Mouse (Mus musculus) thymus, adult 2 months (tissue): ENCODE data around the gene Klf4. TPM values are rescaled to one million over a fixed set of nuclear protein-coding genes. Genes with fewer than 3 reads are reported as not detected.

Experiments used
- DNase-seq: peaks from one replicate; pipeline ENCODE4 v3.0.0; 2021
- H3K27ac ChIP-seq: fragments of 200-500 bp; 2 replicates; pipeline ENCODE4 v1.5.1; 2012; ENCODE audit warnings: low read length, control low read depth; ENCODE audit not compliant: control insufficient read depth, insufficient read depth
- H3K27me3 ChIP-seq: fragments of 200-500 bp; 2 replicates; pipeline ENCODE4 v1.6.1; 2012; ENCODE audit warnings: mild to moderate bottlenecking, low read length, moderate library complexity, mixed read lengths; ENCODE audit not compliant: control insufficient read depth, insufficient read depth
- H3K36me3 ChIP-seq: fragments of 200-500 bp; 2 replicates; pipeline ENCODE4 v1.6.1; 2012; ENCODE audit warnings: mild to moderate bottlenecking, low read length, moderate library complexity; ENCODE audit not compliant: control insufficient read depth, insufficient read depth
- H3K4me1 ChIP-seq: fragments of 200-500 bp; replicated peaks from 2 replicates; pipeline ENCODE4 v1.6.1; 2012; ENCODE audit warnings: low read length; ENCODE audit not compliant: control insufficient read depth, insufficient read depth
- H3K4me3 ChIP-seq: fragments of 200-500 bp; 2 replicates; pipeline ENCODE4 v1.5.1; 2012; ENCODE audit warnings: mild to moderate bottlenecking, low read length, control low read depth, moderate library complexity; ENCODE audit not compliant: control insufficient read depth, insufficient read depth
- CTCF ChIP-seq: fragments of 200-500 bp; IDR thresholded peaks from 2 replicates; pipeline ENCODE4 v1.5.1; 2012; ENCODE audit warnings: mild to moderate bottlenecking, control low read depth, low read length, moderate library complexity, borderline replicate concordance; ENCODE audit not compliant: control insufficient read depth, poor library complexity, insufficient read depth; ENCODE audit errors: extremely low read depth
- POLR2A ChIP-seq: fragments of 200-500 bp; IDR thresholded peaks from 2 replicates; pipeline ENCODE4 v1.6.1; 2012; ENCODE audit warnings: mild to moderate bottlenecking, low read length, control low read depth, moderate library complexity; ENCODE audit not compliant: control insufficient read depth, poor library complexity, insufficient read depth; ENCODE audit errors: extremely low read depth
- WGBS: fragments of 180-500 bp; shearing (Covaris S2); methylation state at CpG from one replicate; pipeline ENCODE4 v1.1.7; 2018; 5-methylcytosine and 5-hydroxymethylcytosine counted together
- polyA plus RNA-seq: library from polyadenylated mRNA; depleted of rRNA; stranded (reverse); fragments of >200 nt; gene quantifications from 2 replicates; pipeline ENCODE4 v1.2.3, GENCODE M21; 2012

Klf4 gene
- polyA plus RNA-seq, 1 experiment, result 10.1 TPM

DNA sequence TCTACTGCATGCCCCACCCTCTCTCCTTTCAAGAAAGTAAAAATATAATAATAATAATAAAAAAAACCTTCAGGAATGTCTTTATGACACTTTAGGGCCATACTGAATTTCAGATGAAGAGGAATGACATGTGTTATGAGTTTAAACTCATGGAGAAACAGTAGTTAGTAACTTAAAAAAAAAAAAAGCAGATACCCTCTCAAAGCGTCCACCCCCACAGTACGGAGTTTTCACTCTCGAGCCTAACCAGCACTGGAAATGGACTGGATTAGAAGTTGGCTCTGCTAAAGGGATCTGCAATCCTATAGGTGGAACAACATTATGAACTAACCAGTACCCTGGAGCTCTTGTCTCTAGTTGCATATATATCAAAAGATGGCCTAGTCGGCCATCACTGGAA, 3.9 kb downstream of the Klf4 start:
- peaks cover 19% of the 10 kb centered on the region for H3K4me1 ChIP-seq
- H3K27me3 ChIP-seq, result peaks cover 14% of the 10 kb centered on the region; the same call in 1 of the 2 replicates
- H3K27ac ChIP-seq, result no peak overlapping the region
- no peak overlapping the region for H3K4me3 ChIP-seq
- TF ChIP-seq CTCF (no peak), POLR2A (no peak)
- WGBS, result 96% methylated on average over 4 of the region's 4 CpGs
- DNase-seq, result no peak
- H3K36me3 ChIP-seq, result no peaks in the 10 kb centered on the region

DNA sequence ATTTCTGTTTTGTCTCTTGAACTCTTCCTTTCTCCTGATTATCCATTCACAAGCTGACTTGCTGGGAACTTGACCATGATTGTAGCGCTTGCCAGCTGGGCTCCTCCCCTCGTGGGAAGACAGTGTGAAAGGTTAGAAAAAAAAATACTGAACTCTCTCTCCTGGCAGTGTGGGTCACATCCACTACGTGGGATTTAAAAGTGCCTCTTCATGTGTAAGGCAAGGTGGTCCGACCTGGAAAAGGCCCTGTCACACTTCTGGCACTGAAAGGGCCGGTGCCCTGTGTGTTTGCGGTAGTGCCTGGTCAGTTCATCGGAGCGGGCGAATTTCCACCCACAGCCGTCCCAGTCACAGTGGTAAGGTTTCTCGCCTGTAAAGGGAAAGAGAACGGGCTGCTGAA, 4.3 kb downstream of the Klf4 start:
- WGBS, result 95% methylated on average over 12 of the region's 12 CpGs
- TF ChIP-seq CTCF (no peak), POLR2A (no peak)
- H3K4me1 ChIP-seq, result peaks cover 15% of the 10 kb centered on the region
- peaks cover 14% of the 10 kb centered on the region; the same call in 1 of the 2 replicates for H3K27me3 ChIP-seq
- no peaks in the 10 kb centered on the region for H3K36me3 ChIP-seq
- DNase-seq, result no peak
- no peak overlapping the region for H3K27ac ChIP-seq
- no peak overlapping the region for H3K4me3 ChIP-seq

DNA sequence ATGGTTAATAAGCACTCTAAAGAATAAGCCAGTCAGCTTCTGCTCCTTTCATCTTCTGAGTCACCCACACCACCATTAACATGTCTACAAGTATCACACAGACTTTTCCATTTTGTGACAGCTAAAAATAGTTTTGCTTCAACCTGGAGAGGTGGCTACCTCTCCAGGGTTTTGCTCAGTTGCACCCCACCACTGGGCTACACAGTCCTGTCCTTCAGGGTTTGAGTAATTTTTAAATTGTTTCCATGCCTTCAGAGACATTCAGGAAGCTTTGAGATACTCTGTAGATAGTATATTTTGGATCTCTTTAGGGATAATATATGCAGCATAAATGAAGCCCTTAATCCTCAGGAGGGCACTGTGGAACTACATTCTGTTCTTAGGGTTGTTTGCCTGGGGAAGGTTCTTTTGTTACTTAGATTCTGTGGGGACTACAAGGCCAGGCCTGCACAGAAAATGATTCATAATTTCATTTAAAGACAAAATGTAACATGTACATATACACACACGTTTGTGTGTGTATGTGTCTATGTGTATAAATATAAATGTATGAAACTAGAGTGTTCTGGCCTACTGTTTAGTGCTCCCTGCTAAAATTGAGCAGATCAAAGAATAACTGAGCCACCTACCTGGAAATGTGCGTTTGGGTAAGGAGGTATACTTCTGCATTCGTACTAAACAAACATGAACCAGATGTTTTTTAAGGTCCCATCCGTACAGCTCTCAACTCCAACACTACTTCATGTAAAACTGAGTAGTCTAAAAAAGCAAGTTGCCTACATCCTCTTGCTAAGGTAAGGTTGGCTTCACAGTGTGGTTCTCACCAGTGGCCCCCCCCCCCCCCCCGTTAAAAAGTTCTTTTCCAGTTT, 5.8 kb downstream of the Klf4 start:
- H3K27me3 ChIP-seq, result peaks cover 14% of the 10 kb centered on the region; the same call in 1 of the 2 replicates
- 77% methylated on average over 5 of the region's 5 CpGs for WGBS
- H3K36me3 ChIP-seq, result no peaks in the 10 kb centered on the region
- H3K4me3 ChIP-seq, result no peak overlapping the region
- TF ChIP-seq POLR2A, result no peak
- TF ChIP-seq CTCF, result no peak
- no peak overlapping the region for H3K27ac ChIP-seq
- peaks cover 12% of the 10 kb centered on the region for H3K4me1 ChIP-seq
- no peak for DNase-seq

DNA sequence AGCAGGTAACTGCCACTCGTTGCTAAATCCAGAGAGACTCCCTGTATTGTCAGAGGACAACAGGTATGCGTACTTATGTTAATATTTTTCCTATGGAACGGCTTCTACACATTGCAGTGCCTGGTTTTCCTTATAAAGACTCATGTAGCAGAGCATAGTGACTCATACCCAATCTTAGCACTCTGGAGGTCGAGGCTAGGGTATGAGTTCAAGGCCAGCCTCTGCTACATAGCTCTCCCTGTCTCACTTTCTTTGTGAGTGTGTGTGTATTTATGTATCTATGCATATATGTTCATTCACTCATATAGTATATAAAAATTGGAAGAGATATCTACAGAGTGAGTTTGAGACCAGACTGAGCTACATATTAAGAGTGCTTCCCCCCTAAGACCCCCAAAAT, 8.3 kb downstream of the Klf4 start:
- TF ChIP-seq CTCF, result no peak
- TF ChIP-seq POLR2A, result no peak
- no peak overlapping the region for H3K4me3 ChIP-seq
- WGBS, result 81% methylated on average over 4 of the region's 4 CpGs
- H3K27ac ChIP-seq, result no peak overlapping the region
- no peak for DNase-seq
- no peaks in the 10 kb centered on the region for H3K4me1 ChIP-seq
- H3K36me3 ChIP-seq, result no peaks in the 10 kb centered on the region
- no peaks in the 10 kb centered on the region for H3K27me3 ChIP-seq

DNA sequence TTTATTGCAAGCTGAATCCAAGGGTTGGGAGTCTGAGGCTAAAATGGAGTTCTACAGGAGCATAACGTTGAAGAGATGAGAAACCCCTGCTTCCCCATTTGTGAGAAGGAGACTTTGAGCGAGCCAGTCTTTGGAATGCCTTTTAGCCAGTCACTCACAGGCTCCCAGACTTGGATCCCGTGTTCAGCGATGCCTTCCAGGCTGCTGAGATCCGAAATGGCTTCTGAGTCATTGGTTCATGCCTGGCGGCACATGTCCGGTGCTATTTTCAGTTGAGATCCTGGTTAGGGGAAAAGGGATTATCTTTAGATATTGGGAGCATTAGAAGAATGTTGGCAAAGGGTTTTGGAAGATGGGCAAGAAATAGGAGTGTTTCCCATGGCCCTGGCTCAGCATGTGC, 14.8 kb downstream of the Klf4 start:
- no peak for DNase-seq
- Histone ChIP-seq H3K27me3 (no peaks in the 10 kb centered on the region), H3K4me1 (peaks cover 2% of the 10 kb centered on the region), H3K4me3 (no peak overlapping the region), H3K27ac (no peak overlapping the region), H3K36me3 (no peaks in the 10 kb centered on the region)
- 95% methylated on average over 7 of the region's 7 CpGs for WGBS
- no peak for TF ChIP-seq POLR2A
- TF ChIP-seq CTCF, result no peak

DNA sequence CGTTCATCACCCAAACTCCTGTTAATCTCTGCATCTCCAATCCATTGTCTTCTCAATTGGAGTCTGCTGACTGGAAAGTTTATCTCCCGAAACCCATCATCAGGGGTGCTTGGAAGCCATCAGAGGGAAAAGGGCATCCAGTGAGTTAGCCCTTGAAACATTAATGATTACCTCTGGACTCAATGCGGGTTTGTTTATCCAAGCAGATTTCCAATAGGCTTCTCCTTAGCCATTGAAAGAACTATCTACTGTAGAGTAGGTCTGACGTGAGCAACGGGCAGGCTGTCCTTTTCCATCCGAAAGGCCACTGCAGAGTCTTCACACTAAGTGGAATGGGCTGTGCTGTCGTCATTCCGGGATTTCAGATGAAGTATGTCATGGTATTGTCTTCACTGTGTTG, 16.2 kb downstream of the Klf4 start:
- Histone ChIP-seq H3K27me3 (no peaks in the 10 kb centered on the region), H3K27ac (no peak overlapping the region), H3K4me3 (no peak overlapping the region), H3K36me3 (no peaks in the 10 kb centered on the region), H3K4me1 (peaks cover 2% of the 10 kb centered on the region)
- DNase-seq, result no peak
- TF ChIP-seq CTCF (no peak), POLR2A (no peak)
- WGBS, result 96% methylated on average over 8 of the region's 8 CpGs
